Mouse (Mus musculus) NIH3T3 (cell line): ENCODE data around the gene Gpx3.
"Not testable (repeated sequence)": the region's sequence is repeated elsewhere in the genome, so short reads cannot be mapped to it uniquely, and the experiment has no call there.

Experiments
- DNase-seq: peaks from one replicate; pipeline ENCODE4 v3.0.0-alpha.2; 2012; ENCODE audit warnings: low read depth

The Gpx3 gene

DNA sequence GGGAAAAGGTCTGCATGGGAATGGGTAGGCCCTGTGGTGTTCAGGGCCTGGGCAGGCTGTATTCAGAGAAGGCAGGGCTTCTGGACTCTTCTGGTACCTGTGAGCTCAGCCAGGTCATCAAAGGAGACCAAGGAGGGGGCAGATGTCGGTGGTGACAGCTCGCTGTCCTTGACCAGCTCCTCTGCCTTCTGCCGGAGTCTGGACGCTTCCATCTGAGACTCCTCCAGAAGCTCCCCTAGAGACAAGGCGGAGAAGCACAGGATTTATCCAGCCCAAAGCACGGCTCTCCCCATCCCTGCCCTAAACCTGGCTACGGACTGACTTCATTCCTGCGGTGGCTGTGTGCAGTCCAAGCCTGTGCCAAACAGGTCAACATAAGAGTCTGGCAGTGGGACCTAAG is 37.2 kb downstream of the Gpx3 start:
- no peak for DNase-seq

DNA sequence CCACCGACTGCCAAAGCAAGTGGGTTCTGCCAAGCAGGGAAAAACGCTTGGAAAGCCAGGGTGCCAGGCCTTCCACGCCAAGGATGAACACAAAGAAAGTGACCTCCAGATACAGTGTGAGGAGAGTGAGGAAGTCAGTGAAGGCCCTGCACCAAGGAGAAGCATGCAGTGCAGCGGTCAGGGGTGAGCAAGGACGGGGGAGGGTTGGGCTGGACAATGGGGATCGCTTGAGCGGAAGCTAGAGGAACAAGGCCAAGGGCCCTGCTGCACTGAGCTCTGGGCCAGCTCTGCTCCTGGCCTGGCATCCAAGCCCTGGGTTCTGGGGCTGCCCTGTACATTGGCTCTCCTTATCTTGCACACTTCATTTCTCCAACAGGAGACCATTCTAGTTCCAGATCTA is 37.8 kb downstream of the Gpx3 start:
- DNase-seq = no peak

DNA sequence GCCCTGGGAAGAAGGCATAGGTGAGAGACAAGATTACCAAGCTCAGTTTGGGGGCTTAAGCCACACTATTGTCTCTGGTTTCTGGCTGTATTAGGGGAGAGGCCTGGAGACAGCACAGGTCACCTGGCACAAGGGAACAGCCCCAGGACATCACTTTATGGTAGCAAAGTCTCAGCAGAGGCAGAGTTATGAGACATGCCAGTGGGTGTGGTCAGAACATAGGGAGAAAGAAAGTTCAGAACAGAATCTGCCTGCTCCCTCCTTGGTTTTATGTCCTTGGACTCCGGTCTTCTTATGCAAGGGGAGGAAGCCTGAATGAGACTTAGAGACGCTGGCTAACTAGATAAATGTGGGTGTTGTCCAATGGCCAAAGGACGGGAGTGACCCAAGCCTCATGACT is 42.4 kb downstream of the Gpx3 start:
- DNase-seq = no peak

DNA sequence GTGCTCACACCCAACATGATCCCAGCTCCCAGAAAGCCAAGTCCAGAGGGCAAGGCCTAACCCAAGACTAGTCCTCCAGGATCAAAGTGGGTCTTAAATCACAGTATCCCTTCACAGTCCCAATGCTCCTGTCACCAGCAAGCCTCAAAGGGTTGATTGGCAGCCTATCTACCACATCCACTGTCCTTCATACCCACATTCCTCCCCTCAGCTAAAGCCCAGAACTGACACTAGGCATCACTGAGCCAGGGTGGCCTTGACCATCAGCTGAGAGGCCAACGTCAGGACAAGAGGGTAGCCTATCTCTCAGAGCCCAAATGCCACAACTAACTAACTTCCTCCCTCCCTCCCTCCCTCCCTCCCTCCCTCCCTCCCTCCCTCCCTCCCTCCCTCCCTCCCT is 47.5 kb downstream of the Gpx3 start:
- DNase-seq = no peak

DNA sequence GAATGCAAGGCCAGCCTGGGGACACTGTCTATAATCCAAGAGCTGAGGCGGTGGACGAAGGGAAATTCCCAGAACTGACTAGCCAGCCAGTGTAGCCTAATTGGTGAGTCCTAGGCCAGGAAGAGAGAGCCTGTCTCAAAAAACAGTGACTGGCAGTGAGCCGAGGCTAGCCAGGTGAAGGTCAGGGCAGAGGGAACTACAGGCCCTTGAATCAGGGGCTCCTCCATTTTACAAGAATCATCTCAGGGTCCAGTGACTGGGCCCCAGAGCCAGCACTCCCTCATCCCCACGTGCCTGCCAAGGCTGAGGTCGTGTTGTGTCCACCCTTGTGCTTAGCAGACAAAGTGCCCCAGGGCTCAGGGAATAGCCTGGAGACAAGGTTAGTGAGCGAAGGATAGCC is 48.4 kb downstream of the Gpx3 start:
- DNase-seq = no peak

DNA sequence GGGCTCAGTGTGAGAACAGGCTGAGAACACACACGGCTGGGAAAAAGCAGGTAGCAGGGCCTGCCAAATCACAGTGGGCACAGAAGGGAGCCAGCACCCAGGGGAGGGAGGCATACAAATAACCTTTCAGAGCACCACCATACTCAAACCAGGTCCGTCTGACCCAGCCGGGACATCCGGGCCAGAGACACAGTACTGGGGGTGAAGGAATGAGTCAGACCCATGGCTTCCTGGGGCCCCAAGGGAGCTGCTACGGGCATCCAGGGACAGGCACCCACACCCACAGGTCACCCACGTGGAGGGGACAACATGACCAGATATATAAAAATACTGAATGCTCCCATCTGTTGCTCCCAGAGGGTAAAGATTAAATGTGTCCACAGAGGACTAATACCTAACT is 50.4 kb downstream of the Gpx3 start:
- DNase-seq = no peak

DNA sequence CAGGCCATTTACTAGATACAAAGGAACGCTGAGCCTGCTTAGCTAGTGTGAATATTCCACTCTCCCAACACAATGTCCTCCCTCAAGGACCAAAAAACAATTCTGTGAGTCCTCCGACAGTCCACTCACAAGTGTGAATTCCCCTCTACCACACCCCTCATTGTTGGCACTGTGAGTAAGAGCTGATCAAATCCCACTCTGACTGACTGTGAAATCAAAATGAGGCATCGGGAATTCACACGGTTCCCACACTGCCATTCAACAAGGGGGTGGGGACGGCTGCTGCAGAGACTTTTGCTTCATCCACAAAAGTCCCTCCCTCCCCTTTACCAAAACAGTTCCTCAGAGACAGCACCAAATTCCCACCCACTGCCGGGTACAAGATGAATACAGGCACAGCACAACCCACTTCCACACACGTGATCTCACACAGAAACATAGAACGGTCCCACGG is 51.8 kb downstream of the Gpx3 start:
- no peak for DNase-seq

DNA sequence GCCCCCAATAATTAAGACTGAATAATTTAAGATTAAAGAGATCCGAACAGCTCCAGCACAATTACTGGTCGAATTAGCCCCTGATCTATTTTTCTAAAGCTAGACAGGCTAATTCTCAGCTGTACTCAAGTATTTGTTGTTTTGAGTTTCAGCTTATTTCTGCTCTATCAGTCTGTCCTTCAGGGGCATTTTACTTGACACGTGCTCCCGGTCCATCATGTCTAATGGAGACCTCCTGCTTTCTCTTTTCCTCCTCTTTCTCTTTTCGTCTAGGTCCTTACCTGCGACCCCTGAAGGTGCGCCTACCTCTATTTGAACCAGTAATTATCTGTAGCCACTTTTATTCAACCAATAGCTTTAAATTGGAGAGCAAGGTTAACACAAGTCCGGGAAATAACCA is 52.5 kb downstream of the Gpx3 start:
- no peak for DNase-seq

DNA sequence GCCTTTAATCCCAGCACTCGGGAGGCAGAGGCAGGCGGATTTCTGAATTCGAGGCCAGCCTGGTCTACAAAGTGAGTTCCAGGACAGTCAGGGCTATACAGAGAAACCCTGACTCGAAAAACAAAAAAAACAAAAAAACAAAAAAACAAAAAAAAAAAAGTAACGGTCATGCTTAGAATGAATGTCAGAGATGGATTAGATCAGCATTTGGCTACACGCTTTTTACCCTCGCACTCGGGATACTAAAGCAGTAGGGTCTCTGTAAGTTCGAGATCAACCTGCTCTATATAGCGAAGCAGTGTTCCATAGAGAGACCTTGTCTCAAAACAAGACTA is 53.1 kb downstream of the Gpx3 start:
- DNase-seq = not testable (repeated sequence)

DNA sequence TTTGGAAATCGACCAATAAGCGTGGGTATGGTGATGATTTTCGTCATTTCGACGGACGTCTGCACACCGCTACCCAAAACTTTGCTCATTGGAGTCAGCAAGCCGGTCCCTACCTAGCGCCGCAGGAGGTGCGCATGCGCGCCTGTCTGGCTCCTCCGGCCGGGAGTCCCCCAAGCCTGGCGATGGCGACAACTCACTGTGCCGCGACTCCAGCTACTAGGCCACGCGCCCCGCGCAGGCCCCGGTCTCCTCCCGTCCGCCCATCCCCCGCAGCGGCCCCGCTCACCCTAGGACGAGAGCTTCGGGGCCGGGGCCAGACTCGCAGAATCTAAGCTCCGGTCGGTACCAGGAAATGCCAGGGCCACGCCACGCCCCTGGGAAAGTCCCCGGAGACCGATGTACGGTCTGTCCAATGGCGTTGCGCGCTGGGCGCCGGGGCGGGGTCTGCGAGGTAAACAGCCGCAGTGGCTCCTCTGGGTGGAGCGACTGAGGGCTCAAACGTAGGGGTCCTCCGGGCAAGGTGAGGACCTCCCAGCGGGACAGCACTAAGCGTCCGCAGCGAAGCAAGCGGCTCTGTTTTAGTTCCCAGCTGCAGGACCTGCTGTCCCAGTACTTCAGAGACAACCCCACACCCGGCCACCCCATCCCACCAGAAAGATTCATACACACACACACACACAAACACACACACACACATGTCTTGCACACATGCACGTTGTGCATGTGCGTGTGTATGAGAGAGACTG is 53.7 kb downstream of the Gpx3 start:
- DNase-seq = peak; percentile 99

DNA sequence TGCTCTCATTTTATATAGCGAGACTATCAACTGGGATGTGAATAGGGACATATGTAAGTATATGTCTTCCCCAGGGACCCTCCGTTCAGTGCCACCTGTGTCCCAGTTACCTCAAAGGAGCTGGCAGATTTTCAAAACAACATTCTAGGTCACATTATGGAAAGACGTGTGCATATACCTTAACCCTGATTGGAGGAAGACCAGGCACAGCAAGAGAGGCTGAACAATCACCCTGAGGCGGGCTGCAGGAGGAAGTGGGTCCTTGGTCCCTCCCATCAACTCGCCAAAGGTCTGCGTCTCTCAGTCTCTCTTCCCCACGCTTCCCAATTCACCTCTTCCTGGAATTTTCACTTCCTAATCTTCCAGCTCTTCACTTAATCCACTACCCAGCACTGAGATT is 54.7 kb downstream of the Gpx3 start:
- DNase-seq = no peak

DNA sequence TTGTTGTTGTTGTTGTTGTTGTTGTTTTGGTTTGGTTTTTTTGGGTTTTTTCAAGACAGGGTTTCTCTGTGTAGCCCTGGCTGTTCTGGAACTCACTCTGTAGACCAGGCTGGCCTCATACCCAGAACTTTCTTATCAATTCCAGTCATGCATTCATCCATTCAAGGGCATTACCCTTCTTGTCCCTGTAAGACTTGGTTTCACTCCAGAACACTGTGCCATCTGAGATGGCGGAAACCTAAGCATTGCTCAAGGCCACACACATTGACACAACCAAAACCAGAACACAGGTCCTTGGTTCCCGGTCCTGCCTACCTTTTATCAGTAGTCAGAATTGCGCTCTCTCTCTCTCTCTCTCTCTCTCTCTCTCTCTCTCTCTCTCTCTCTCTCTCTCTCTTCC is 55.5 kb downstream of the Gpx3 start:
- not testable (repeated sequence) for DNase-seq

DNA sequence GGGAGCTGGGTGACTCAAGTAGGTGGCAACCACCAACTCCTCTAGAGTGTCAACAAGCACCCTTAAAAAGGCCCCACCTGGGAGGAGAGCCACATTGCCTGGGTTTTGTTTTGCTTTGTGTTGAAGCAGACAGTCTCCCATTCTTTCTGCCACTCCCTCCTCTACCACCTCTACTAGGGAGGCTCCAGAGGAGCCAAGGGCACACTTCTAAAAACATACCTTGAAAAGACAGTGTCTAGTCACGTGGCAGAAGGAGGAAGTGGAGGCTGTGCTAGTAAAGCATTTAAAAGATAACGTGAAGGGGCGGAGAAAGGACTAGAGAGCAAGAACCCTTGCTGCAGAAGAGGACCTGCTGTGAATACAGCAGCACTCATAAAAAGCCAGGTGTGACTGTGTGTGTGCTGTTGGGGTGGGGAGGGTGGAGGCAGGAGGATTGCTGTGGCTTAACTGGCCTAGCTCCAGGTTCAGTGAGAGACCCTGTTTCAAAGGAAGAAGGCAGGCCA is 56.4 kb downstream of the Gpx3 start:
- DNase-seq = no peak
